Mouse (Mus musculus) liver (tissue): Measurements from ENCODE around the gene Sorcs1.

Experiments
- DNase-seq: peaks from one replicate; pipeline ENCODE4 v3.0.0-alpha.2; 2020; ENCODE audit warnings: mixed read lengths

Gene Sorcs1

GRCm38 (mm10) chr19:50558771-50559170, 119.7 kb downstream of the Sorcs1 start:
- DNase-seq = no peak

- DNase-seq = no peak
Observed at GRCm38 (mm10) chr19:50534031-50534430, 144.4 kb downstream of the Sorcs1 start.

GRCm38 (mm10) chr19:50527835-50528234, 150.6 kb downstream of the Sorcs1 start:
- no peak for DNase-seq

GRCm38 (mm10) chr19:50526094-50526493, 152.4 kb downstream of the Sorcs1 start:
- DNase-seq = no peak

DNA sequence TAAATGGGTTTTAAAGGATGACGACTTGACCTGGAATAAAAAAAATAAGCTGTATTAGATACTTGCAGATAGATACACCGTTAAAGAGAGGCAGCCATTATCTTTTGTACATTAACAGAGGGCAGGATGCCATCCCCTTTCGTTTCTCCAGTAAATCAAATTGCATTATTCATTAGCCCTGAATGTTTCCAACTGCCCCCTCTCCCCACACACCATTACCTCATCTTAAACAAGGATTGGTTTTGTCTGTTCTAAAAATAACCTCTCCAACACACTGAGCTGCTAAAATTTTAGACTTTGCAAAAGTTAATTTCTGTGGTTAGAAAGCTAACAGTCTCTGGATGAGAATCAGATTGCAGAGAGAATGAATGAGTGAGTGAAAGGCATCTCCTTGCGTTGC, 156.5 kb downstream of the Sorcs1 start:
- DNase-seq = no peak

GRCm38 (mm10) chr19:50515059-50515673, 163.3 kb downstream of the Sorcs1 start:
- DNase-seq = no peak

DNA sequence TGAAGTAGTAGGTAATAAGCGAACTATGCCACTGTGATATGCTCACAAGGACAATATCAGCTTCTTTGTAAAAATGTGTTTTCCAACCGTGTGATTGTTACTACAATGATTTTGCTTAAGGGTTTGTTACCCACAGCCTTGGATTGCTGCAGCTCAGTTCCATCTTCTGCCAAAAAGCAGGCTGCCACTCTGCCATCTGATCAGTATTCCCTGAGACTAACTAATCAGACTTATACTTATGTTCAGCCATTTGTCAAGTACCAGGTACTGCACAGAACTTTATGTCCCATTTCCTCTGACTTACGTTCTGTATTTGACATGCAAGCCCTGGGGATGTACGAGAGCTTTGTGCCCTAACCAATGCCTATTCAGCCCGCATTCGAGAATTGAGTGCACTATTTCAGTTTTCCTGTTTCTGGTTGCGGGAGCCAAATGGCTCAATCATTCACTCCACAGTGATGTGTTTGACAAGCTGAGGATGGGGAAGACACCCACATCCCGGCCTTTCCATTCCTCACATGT, 164.1 kb downstream of the Sorcs1 start:
- DNase-seq = no peak

DNA sequence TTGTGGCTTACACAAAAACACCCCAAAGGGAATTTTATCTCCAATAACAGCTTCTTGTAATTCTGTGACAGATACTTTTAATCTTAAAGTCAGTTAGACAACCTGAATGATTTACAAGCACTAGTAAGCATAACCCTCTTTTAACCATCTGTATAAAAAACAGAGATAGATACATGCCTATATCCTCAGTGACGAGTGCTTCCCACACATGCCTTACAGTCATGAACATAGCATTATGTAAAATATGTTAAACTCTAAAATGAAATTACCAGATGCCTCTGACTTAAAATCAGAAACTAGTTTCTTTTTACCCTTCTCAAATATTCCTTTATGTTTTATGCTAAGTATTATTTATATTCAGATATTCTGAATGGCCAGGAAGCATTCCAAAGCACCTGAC, 175.6 kb downstream of the Sorcs1 start:
- no peak for DNase-seq

GRCm38 (mm10) chr19:50491121-50491520, 187.3 kb downstream of the Sorcs1 start:
- DNase-seq = no peak

GRCm38 (mm10) chr19:50490721-50491120, 187.7 kb downstream of the Sorcs1 start:
- DNase-seq = no peak

DNA sequence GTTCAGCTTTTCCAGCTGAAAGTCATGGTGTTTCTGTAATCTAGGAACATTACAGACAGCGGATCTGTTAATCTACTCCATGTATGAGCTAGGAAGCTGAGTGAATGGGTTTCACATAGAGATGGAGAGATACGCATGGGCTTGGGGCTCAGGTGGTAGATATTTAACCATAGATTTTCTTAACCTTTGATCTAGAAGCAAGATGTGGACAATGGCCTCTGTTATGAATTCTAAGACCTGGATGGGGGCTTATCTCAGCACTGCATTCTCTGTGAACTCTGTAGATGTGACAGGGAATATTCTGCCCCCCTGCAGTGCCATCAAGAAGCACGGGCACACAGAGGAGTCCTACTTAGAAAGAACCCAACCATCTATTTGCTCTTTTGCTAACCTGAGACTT, 188.7 kb downstream of the Sorcs1 start:
- DNase-seq = no peak

- DNase-seq = no peak
Observed at GRCm38 (mm10) chr19:50488421-50488820, 190.0 kb downstream of the Sorcs1 start.

- DNase-seq = no peak
Observed at GRCm38 (mm10) chr19:50487768-50488167, 190.7 kb downstream of the Sorcs1 start.

DNA sequence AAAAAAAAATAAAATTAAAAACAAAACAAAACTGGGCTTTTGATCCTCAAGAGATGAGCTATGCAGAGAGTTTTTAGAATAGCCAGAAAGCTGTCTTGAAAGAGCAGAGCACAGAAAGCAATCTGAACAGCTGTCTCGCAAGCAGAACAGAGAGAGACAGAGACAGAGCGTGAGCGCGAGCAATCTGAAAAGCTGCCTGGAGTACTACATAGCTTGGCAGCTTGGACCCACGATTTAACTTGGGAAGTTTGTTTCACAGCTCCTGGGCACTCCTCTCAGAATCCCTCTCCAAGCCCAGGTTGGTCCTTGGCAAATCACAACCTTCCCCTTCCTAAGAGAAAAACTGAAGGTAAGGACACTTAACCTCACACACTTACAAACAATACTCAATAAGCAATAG, 192.1 kb downstream of the Sorcs1 start:
- DNase-seq = no peak

DNA sequence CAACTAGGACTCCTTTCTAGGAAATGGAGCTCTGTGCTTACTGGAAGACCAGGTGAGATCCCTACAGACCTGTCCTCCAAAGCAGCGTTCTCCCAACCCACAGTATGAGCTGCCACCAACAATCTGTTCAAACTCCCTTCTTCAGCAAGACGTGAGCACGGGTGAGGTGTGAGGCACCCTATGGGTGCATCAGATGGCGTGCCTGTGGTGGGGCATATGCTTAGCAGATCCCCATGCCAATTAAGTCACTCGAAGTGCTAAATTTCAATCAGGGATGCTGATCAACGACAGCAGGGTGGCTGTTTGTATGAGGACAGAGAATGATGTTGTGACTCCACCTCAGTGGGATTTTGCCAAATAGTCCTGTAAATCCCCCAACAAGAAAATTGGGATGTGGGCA, 201.7 kb downstream of the Sorcs1 start:
- DNase-seq = no peak

- DNase-seq = no peak
Observed at GRCm38 (mm10) chr19:50468592-50468991, 209.9 kb downstream of the Sorcs1 start.

DNA sequence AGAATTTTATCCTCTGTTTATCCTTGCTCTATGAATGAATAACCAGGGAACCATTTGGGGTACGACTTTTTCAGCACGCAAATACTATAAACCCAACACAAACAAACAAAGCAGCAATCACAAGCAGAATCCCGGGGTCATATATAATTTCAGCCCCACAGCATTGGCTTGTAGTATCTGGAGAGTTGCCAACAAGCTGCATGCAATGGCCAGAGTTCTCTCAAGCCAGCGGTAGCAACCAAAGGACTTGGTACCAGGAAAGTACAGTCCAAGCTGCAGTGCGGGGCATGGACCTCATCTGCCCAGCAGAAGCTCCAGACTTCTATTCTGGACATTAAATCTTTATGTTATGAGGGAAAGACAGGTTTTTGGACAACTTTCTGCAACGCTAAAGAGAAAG, 213.6 kb downstream of the Sorcs1 start:
- DNase-seq = no peak

- no peak for DNase-seq
Observed at GRCm38 (mm10) chr19:50458581-50458980, 219.9 kb downstream of the Sorcs1 start.

- DNase-seq = no peak
Observed at GRCm38 (mm10) chr19:50457275-50457892, 221.1 kb downstream of the Sorcs1 start.

DNA sequence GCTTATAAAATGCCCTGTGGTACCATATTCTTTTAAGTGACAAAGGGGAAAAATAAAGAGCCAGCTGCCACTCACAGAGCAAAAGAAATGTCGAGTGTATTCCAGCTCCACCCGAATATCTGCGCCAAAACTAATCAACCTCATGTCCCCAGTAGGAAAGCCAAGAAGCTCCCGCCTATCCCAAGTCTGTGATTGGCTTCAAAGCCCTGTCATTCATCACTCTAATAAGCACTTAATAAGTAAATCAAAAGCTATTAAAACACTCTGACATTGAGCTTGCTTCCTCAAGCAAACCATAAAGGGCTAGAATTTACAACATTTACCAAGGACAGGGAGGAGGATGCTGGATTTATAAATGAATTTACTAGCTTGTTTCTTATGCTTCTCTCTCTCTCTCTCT, 237.3 kb downstream of the Sorcs1 start:
- no peak for DNase-seq

DNA sequence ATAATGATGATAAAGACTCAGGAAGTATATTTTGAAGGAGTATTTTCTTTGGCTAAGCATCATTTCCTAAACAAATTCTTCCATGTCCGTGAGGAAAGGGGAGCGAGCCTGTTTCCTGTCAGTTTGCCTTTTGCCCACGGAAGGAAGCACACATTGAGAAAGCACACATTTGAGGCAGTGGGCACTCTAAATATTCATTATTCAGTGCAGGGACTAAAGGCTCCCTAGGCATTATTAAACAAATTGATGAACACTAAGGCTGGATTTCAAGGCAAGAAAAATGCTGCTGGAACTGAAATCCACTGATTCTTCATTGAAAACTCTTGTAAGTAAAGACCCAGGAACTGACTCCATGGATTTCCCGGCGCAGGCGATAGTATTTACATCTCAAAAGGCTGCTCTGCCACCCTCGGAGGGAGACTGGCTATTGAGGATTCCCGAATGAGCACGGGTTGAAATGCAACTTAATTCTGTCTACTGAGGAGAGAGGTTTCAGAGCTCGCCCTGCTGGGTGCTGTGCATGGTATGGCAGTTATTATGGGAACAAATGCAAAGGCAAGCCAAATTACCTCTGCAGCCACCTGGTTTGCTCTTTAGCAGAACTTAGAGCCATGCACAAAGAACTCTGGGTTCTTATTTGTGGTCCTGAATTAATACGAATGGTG, 238.1 kb downstream of the Sorcs1 start:
- DNase-seq = no peak

- DNase-seq = no peak
Observed at GRCm38 (mm10) chr19:50439464-50439881, 239.0 kb downstream of the Sorcs1 start.

GRCm38 (mm10) chr19:50422928-50423327, 255.5 kb downstream of the Sorcs1 start:
- DNase-seq = no peak
